Mouse (Mus musculus): ENCODE measurements around the gene Itm2c.

DNA sequence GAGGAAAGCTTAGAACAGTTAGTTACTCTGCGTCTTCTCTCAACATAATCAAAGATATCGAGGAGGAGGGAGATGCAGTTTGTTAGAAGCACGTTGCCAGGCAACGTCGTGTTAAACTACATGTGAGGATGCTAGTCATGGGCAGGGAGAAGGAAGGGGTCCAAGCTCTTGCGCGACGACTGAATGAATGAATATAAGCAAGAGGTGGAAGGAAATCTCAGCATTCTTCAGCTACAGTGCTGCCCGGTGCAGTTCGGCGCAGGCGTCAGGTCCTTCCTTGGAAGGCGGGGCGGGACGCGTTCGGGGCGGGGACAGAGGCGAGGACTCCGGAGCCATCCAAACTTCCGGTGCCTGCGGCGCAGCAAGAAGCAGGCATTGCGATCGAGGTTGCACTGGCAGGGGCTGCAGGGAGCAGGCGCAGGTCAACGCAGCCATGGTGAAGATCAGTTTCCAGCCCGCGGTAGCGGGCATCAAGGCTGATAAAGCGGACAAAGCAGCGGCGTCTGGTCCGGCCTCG, at the start of gene Itm2c:
- TF ChIP-seq CTCF (IDR thresholded peaks at IDR 0.05; ENCODE audit: low read depth, low read length) = no peak
- peak; percentile 26 for TF ChIP-seq POLR2A (IDR thresholded peaks at IDR 0.05; ENCODE audit: insufficient read depth, low read length)
